8 mouse cellular contexts compared by ENCODE assay signal in genomic region chr15:103177611-103178041, GRCm38 (mm10). TPM values are rescaled to one million over a fixed set of nuclear protein-coding genes. Genes with fewer than 3 reads are reported as not detected.
DNase-seq lines count a peak whose midpoint lies in the region; ATAC-seq and TF ChIP-seq lines count a peak whose summit lies in the region.

No protein-coding gene starts in this region.

- H3K4me2 ChIP-seq in kidney, embryonic 14.5 days (replicated peaks; ENCODE audit: low read depth, low read length), result peak overlapping the region; percentile 36
- H3K4me2 ChIP-seq in intestine, embryonic 15.5 days (replicated peaks), result peak overlapping the region; percentile 45
- H3K4me2 ChIP-seq in midbrain, postnatal 0 days (ENCODE audit: low read depth, low read length, poor library complexity, severe bottlenecking), result no peak overlapping the region

- peaks cover 14% of the 10 kb centered on the region; the same call in 1 of the 2 replicates for H3K27me3 ChIP-seq in kidney, embryonic 14.5 days (ENCODE audit: control insufficient read depth, insufficient read depth, low read length)
- H3K27me3 ChIP-seq in kidney, adult 2 months (replicated peaks; ENCODE audit: control insufficient read depth, insufficient read depth, low read length), result no peaks in the 10 kb centered on the region
- peaks cover 80% of the 10 kb centered on the region for H3K27me3 ChIP-seq in intestine, embryonic 15.5 days (replicated peaks)
- H3K27me3 ChIP-seq in midbrain, postnatal 0 days (ENCODE audit: insufficient read depth, low read length), result peaks cover 72% of the 10 kb centered on the region
- H3K27me3 ChIP-seq in thymus, adult 2 months (ENCODE audit: control insufficient read depth, insufficient read depth, low read length), result peaks cover 2% of the 10 kb centered on the region; the same call in 1 of the 2 replicates

- TF ChIP-seq CTCF in kidney, adult 2 months (conservative IDR thresholded peaks at IDR 0.05; ENCODE audit: insufficient read depth, insufficient read length, low read depth, low read length), result no peak
- no peak for TF ChIP-seq CTCF in midbrain, postnatal 0 days (IDR thresholded peaks at IDR 0.05)
- TF ChIP-seq CTCF in thymus, adult 2 months (IDR thresholded peaks at IDR 0.05; ENCODE audit: borderline replicate concordance, control insufficient read depth, extremely low read depth, insufficient read depth, low read length, poor library complexity), result no peak

- peak overlapping the region; percentile 7; the same call in 1 of the 2 replicates for H3K4me3 ChIP-seq in kidney, embryonic 14.5 days (ENCODE audit: low read length)
- H3K4me3 ChIP-seq in kidney, adult 2 months (ENCODE audit: insufficient read depth, low read depth, low read length), result no peak overlapping the region
- H3K4me3 ChIP-seq in intestine, embryonic 15.5 days (replicated peaks), result no peak overlapping the region
- no peak overlapping the region for H3K4me3 ChIP-seq in midbrain, postnatal 0 days (ENCODE audit: low read depth, low read length)
- H3K4me3 ChIP-seq in thymus, adult 2 months (ENCODE audit: control insufficient read depth, insufficient read depth, low read length), result no peak overlapping the region

- H3K36me3 ChIP-seq in kidney, embryonic 14.5 days (ENCODE audit: control insufficient read depth, insufficient read depth, low read length), result no peaks in the 10 kb centered on the region
- H3K36me3 ChIP-seq in kidney, adult 2 months (ENCODE audit: control insufficient read depth, insufficient read depth, low read length), result no peaks in the 10 kb centered on the region
- no peaks in the 10 kb centered on the region for H3K36me3 ChIP-seq in intestine, embryonic 15.5 days
- no peaks in the 10 kb centered on the region for H3K36me3 ChIP-seq in midbrain, postnatal 0 days (ENCODE audit: insufficient read depth, low read length)
- no peaks in the 10 kb centered on the region for H3K36me3 ChIP-seq in thymus, adult 2 months (ENCODE audit: control insufficient read depth, insufficient read depth, low read length)

- peak overlapping the region; percentile 31; the same call in 1 of the 2 replicates for H3K9ac ChIP-seq in kidney, embryonic 14.5 days (ENCODE audit: low read depth, low read length)
- H3K9ac ChIP-seq in intestine, embryonic 15.5 days, result no peak overlapping the region; the same call in 1 of the 2 replicates
- H3K9ac ChIP-seq in midbrain, postnatal 0 days (replicated peaks; ENCODE audit: low read length, poor library complexity, severe bottlenecking), result 0 out of 2 replicates have a peak overlapping the region, but pooled peaks have one; percentile 19

- DNase-seq in kidney, adult 2 months, result no peak
- DNase-seq in MN1 (ENCODE audit: low spot score), result peak; percentile 62
- DNase-seq in midbrain, postnatal 0 days (ENCODE audit: low spot score), result no peak
- DNase-seq in B cell, adult 2 months, result no peak
- DNase-seq in T-cell, adult 2 months (ENCODE audit: low spot score), result no peak
- no peak for DNase-seq in thymus, adult 2 months

- peaks cover 38% of the 10 kb centered on the region for H3K4me1 ChIP-seq in kidney, embryonic 14.5 days (ENCODE audit: control insufficient read depth, insufficient read depth, low read length)
- no peaks in the 10 kb centered on the region; the same call in 1 of the 2 replicates for H3K4me1 ChIP-seq in kidney, adult 2 months (ENCODE audit: control insufficient read depth, insufficient read depth, low read length)
- H3K4me1 ChIP-seq in intestine, embryonic 15.5 days (replicated peaks), result peaks cover 20% of the 10 kb centered on the region
- no peaks in the 10 kb centered on the region for H3K4me1 ChIP-seq in midbrain, postnatal 0 days (ENCODE audit: insufficient read depth, low read length)
- peaks cover 6% of the 10 kb centered on the region for H3K4me1 ChIP-seq in thymus, adult 2 months (replicated peaks; ENCODE audit: control insufficient read depth, insufficient read depth, low read length)

- peak overlapping the region; percentile 69 for H3K27ac ChIP-seq in kidney, embryonic 14.5 days (ENCODE audit: low read depth, low read length)
- H3K27ac ChIP-seq in kidney, adult 2 months (ENCODE audit: insufficient read depth, low read depth, low read length), result no peak overlapping the region
- H3K27ac ChIP-seq in intestine, embryonic 15.5 days, result no peak overlapping the region
- H3K27ac ChIP-seq in midbrain, postnatal 0 days (ENCODE audit: low read depth, low read length), result no peak overlapping the region
- no peak overlapping the region for H3K27ac ChIP-seq in thymus, adult 2 months (ENCODE audit: control insufficient read depth, insufficient read depth, low read length)

- 2% methylated on average over 12 of the region's 12 CpGs for WGBS in kidney, embryonic 14.5 days
- 22% methylated on average over 12 of the region's 12 CpGs for WGBS in kidney, adult 2 months
- WGBS in intestine, embryonic 15.5 days, result 3% methylated on average over 12 of the region's 12 CpGs
- WGBS in midbrain, postnatal 0 days, result 9% methylated on average over 12 of the region's 12 CpGs
- WGBS in thymus, adult 2 months, result 11% methylated on average over 12 of the region's 12 CpGs

- ATAC-seq in kidney, embryonic 14.5 days (ENCODE audit: low FRiP score, low TSS enrichment), result peak; percentile 61
- ATAC-seq in intestine, embryonic 15.5 days, result peak; percentile 7; the same call in 1 of the 2 replicates
- no peak for ATAC-seq in midbrain, postnatal 0 days (ENCODE audit: low FRiP score)

- no peak for TF ChIP-seq POLR2A in kidney, adult 2 months (IDR thresholded peaks at IDR 0.05; ENCODE audit: low read depth, low read length)
- no peak for TF ChIP-seq POLR2A in thymus, adult 2 months (IDR thresholded peaks at IDR 0.05; ENCODE audit: control insufficient read depth, extremely low read depth, insufficient read depth, low read length, poor library complexity)

- no peaks in the 10 kb centered on the region for H3K9me3 ChIP-seq in kidney, embryonic 14.5 days (ENCODE audit: control insufficient read depth, low read length)
- H3K9me3 ChIP-seq in intestine, embryonic 15.5 days, result no peaks in the 10 kb centered on the region
- no peaks in the 10 kb centered on the region for H3K9me3 ChIP-seq in midbrain, postnatal 0 days (ENCODE audit: low read length)

RNA-seq across cellular contexts. Expression of gene Smug1, which starts 10.7 kb away (rescaled TPM):
- 11.5 and 19.5 TPM in 2 replicates for polyA plus RNA-seq in kidney, embryonic 14.5 days (2014; fragmentation: Nextera tagmentation; extraction: Ambion mirVana)
- polyA plus RNA-seq in kidney, adult 2 months (2012; rRNA removed), result 15.5 and 19.4 TPM in 2 replicates
- polyA plus RNA-seq in intestine, embryonic 15.5 days (2015; fragmentation: Nextera tagmentation; extraction: Ambion mirVana), result 17.8 and 18.2 TPM in 2 replicates
- 33.2 and 42.9 TPM in 2 replicates for total RNA-seq in midbrain, postnatal 0 days (2014; rRNA removed)
- polyA plus RNA-seq in midbrain, postnatal 0 days (2015; fragmentation: Nextera tagmentation; extraction: Ambion mirVana), result 13.6 and 14.1 TPM in 2 replicates
- 24.2 and 25.1 TPM in 2 replicates for polyA plus RNA-seq in thymus, adult 2 months (2012; rRNA removed)
